Mouse (Mus musculus) 3T3-L1 (cell line): ENCODE measurements around the gene Zcchc14.
A peak's percentile ranks its signal among the peaks of the same experiment; 100 is the strongest.
"Not testable (repeated sequence)": the region's sequence is repeated elsewhere in the genome, so short reads cannot be mapped to it uniquely, and the experiment has no call there.

Source experiments
- DNase-seq: peaks from one replicate; pipeline ENCODE4 v3.0.0-alpha.2; 2015; ENCODE audit warnings: low read depth, low spot score

The Zcchc14 gene

DNA sequence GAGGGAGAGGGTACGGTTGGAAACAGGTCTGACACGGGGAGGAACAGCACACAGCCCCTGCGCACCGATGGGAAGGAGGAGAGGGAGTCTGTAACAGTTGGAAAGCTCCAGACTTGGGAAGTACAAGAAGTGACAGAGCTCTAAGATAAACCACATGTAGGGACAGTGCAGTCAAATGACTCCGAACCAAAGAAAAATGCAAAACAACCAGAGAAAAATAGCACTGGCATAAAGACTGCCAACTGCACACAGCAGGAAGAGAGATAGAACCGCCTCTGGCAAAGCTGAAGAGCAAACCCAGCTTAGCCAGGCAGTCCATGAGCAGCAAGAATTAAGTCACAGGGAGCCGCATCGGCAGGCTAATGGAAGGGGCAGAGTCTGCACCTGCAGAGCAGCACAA lies 29.7 kb downstream of the Zcchc14 start:
- DNase-seq: no peak

DNA sequence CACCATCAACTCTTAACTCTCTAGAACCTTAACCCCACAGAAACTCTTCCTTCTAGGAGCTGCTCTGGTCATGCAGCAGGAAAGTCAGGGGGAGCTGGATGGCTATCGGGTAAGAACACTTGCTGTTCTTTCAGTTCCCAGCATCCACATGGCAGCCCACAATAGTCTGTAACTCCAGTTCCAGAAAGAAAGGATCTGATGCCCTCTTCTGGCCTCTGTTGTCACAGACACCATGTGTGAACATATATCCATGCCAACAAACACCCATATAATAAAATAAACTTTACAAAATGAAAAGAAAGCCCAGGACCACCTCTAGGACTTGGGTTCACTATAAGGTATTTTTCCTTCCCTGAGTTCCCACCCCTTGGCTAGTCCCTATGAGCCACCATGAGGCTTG lies 30.8 kb downstream of the Zcchc14 start:
- DNase-seq: peak; percentile 21

DNA sequence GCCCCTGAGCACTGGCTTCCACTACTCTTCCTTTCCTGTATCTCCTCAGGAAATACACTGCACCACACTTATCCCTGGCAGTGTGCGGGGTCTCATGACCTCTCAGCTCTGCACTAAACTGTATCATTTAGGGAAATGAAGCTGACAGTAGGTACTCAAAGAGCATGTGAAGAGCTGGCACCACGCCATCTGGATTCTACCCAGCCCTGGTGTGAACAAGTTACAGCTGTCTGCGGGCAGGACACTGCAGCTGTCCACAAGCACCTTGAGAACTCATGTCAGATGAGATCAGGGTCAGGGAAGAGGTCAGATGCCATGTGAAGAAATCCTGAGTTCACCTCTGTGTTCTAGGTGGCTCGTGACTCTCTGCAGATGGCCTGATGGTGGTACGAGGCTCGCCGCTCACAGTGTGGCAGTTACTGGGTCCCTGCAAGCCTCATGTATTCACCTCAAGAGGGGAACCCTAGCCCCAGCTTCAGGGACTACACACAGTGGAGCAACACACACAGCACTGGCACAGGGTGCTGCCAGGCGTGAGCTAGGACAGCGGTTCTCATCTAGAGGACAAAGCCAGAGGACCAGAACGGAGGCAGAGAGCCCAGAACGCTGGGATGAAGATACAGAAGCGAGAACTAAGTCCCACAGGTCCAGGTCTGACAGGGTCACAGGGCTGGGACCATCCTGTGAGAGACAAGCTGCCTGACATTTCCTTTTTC lies 31.7 kb downstream of the Zcchc14 start:
- no peak for DNase-seq

DNA sequence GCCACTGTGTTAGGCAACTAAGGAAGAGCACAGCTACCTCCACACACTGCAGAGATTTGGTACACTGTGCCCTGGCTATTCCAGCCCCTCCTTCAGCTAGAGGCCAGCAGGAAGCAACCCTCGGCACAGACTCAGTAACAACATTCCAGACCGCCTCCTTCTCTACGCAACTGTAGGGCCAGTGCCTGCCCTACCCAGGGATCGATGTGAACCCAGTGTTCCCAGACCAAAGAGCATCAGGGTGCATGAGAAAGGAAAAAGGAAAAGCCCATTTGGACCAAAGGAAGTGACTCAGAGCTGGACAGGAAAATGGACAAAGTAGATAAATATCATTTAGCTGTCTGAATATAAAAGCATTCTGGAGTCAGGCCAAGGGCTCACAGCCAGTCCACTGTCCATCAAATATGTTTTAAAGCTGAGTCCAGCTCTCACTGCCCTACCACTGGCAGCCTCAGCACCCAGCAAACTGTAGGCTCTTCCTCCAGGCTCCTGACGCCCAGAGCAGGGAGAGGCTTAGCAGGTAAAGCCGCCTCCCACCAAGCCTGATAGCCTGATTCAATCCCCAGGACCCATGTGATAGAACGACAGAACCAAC lies 33.2 kb downstream of the Zcchc14 start:
- peak; percentile 63 for DNase-seq

DNA sequence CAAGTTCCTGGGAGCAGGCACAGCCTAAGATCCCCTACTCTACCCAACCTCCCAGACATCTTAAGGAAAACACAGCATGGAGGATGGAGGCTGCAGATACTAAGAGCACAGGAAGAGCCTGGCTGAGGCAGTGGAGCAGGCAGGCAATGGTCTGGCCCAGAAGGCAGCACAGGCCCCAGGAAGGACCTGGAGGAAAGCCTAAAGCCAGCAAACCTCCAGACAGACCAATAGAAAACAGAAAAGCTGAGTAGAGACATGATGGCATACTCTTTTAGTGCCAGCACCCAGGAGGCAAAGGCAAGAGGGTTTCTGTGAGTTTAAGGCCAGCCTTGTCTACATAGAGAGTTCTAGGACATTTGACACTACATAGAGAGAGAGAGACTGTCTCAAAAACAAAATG lies 39.3 kb downstream of the Zcchc14 start:
- no peak for DNase-seq

DNA sequence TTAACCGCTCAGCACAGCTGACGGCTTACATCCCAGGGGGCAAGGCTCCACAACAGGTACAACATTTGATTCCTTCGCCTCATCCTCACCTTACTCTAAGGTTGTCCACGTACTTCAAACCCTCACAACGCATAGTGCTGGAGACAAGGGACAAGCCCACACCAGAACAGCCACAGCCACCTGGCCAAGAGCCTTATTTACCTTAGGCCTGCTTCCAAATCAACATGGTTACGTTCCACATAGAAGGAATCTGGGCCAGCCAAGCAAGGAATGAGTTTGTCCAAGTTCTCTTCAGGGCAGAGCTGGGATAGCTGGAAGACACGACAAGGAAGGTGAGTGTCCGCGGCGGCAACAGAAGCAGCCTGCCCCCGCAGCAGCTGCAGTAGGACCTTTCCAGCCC lies 42.8 kb downstream of the Zcchc14 start:
- DNase-seq: no peak

DNA sequence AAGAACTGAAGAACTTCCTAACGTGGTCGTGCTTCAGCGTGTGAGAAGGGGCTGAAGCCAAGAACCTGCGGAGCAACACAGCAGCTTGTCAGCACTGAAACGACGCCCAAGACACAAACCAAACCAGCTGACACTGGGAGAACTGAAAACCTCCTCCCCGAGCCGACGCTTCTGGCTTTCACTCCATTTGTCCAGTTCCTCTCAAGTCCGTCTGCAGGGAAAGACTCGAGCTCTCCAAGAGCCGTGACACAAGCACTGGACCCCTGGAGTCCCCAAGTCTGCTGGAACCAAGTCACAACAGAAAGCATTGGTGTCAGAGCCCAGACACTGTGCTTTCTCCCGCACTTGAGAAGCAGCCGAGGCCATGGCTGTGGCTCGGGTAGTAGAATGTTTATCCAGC lies 43.5 kb downstream of the Zcchc14 start:
- no peak for DNase-seq

DNA sequence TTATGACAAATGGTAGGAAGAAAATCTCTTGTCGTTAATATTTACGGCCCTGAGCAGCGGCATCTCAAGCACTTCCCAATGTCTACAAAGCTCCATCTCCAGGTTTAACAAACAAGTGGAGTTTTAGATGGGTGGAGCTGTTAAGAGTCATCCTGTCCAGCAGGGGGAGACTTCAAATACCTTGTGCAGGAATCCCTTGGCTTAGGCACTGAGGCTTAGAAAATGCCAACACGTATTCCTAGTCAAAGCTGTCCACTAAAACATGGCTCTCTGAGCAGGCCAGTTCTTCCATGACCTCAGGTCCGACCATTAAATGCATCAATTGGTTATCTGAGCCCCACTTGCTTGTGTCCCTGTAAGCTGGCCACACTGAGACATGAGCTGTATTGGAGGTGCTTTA lies 45.0 kb downstream of the Zcchc14 start:
- DNase-seq: peak; percentile 20

DNA sequence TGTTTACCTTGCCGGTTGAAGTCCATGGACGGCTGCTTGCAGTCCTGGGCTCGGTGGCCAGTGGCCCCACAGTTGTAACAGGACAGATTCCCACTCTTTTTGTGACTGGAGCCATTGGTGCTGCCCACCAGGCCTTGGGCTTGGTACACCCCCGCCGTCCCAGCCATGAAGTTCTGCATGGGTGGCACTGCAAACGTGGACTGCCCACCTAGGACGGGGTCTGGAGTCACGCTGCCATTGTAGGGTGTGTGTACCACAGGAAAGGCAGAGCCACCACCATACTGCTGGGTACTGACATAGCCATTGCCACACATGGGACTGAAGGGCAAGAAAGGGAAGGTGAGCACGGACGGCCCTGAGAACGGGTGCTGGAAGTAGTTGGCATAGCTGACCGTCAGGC lies 48.9 kb downstream of the Zcchc14 start:
- no peak for DNase-seq

DNA sequence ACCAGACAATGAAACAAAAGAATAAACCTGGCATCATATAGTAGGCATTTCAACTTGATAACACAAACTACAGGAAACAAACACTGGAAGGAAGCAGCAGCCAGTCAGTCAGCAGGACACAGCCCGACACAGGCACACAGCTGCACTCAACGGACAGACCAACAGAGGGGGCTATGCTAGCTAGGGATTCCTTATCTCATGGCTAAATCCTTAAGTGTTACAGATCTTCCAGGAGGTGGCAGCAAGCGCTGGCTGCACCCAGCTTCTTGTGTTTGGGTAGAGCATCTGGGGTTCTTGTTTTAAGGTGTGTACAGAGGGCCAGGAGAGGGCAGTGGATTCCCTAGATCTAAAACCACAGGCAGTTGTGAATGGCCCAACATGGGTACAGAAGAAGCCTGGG lies 49.8 kb downstream of the Zcchc14 start:
- peak; percentile 87 for DNase-seq

DNA sequence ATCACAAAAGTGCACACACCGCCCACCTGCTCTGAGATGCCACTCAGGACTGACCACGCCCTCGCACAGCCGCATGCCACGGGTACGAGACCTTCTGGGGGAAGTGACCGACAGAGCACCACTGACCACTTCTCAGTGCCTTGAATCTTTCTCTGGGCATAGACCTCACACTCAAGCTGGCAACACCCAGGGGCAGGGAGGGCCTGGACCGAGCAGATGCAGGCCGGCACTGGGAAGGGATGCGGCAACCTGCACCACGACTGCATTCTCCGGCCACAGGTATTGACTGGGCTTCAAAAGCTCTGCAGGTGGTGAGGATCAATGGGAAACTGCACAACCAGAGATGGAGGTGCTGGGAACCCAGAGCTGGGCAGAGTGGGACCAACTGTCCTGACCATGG lies 50.3 kb downstream of the Zcchc14 start:
- DNase-seq: no peak

DNA sequence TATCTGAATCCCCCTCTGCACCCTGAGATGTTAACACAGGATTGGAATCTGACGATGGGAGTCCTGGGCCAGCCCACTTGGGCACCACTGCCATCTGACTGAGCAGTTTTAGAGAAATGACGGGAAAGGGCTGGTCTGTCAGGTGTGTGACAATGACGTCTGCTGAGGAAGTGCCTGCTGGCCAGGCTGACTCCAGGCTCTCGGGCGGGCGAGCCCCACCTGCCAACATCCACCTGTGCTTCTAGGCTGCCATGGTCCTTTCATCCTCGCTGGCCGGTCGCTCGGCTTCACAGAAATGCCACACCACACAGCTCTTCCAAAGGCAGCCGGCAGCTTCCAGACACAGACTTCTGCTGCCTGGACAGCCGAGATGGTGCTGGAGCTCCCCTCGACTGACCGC lies 52.9 kb downstream of the Zcchc14 start:
- no peak for DNase-seq

DNA sequence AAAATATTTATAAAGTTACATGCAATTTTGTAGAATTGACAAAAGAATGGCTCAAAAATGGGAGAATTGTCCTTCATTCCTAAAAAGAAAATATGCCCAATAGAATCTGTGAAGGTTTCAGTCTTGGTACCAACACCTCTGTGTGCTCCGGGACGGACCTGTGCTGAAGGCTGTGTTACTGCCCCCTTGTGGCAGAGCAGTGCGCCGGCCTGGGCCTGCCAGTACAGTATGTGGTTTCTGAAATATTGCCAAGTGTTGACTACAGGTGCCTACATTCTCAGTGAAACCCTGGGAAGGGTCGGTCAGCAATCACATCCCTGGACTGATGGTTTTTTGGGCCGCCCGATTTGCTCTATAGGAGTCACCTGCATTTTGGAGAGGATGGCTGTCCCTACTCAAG lies 53.8 kb downstream of the Zcchc14 start:
- DNase-seq: peak; percentile 78

DNA sequence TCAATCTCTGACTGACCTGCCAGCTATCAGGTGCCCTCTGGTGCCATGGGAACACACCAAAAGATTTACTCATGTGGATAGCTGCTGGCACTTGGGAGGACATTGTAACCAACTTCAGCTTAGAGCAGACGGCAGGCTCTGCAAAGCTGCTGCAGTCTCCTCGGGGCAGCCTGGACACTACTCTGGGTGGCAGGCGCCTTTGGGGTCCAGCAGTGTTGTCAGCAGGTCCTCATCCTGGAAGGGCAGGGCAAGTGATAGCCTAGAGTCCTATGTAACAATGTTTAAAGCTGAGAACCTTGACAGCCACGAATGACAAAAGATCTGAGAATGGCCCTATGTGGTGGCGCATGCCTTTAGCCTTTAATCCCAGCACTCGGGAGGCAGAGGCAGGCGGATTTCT lies 54.5 kb downstream of the Zcchc14 start:
- DNase-seq: no peak

DNA sequence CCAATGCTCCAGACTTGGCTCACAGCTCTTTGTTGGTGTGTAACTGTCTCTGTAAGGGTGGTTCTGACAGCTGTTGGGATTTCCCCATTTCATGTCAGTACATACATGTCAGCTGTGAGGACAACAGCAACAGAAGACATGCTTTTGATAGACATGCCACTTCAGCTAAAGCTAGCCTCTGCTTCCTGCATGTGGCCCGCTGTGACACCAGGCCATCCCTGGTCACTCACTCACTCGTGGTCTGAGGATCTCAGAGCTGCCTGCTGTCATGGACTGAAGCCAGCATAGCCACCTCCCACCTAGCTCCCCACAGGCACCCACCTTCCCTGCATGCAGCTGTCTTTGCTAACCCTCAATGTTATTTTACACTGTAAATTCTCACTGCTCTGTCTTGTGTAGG lies 55.2 kb downstream of the Zcchc14 start:
- not testable (repeated sequence) for DNase-seq

DNA sequence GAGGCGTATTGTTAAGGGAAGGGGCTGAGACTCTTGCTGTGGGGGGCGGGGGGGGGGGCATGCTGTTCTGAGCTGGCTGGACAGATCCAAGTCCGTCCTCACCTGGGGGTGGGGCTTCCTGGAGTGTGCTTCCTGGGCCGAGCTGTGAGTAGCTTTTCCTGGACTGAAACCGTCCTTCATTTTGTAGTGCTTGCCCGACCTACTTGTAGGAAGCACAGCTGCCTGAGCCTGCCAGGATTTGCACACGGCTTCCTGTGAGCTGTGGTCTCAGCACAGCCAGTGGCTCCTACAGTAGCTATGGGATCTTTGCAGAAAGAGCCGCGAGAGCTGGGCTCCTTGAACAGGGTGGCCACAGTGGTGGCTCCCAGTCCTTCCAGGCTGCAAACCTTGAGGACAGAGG lies 58.7 kb downstream of the Zcchc14 start:
- no peak for DNase-seq

DNA sequence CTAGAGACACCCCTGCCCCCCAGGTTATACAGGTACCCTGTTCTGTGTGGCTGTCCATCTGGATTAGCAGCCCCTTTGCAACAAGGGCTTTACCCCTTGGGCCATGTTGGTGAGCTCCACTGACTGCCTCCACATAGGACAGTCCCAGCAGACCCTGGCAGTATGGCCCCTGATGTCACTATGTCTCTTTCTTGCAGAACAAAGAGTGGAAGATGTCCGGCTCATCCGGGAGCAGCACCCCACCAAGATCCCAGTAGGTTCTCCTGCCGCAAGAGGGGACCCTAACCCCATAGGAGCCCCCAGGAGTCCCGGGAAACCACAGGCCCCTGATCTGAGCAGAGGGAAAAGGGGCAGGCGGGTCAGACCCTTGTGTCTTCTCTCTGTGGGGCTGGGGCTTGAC lies 59.4 kb downstream of the Zcchc14 start:
- no peak for DNase-seq

DNA sequence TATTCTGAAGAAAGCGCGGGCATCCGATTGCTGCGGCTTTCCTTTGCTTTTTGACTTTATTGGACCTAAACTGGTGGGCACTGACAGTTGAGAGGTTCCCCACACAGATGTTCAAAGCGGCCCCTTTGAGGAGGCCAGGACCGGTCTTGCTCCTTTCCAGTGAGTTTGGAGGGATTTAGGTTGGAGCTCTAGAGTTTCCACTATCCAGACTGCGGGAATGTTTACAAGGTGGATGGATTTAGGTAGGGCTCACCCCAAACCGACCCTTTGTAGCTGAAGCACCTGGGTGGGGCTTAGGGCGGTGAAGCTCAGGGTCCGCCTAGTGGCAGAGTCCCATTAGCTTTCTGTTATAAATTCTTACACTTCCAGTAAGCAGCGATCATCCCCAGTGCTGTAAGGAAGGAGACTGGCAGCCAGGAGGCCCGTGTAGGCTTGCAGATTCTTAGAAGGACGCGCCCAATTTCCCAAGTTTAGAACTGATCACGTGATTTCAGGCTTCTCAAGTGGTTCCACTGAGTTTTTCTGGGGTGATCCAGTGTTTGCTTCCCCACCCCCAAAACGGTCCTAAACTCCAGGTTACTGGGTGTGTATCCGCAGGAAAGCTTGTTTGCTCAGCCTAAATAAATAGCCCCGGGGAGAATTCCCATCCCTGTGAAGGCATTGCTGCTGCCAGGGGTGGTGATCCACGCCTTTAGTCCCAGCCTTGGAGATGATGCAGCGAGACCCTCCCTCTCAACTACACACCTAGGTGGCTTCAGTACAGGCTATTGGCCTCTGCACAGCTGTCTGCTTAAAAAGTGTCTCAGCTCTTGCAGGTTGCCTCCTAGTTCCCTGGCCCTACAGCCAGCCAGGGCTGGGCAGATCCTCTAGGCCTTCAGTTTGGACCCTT lies 61.3 kb downstream of the Zcchc14 start:
- peak; percentile 78 for DNase-seq

DNA sequence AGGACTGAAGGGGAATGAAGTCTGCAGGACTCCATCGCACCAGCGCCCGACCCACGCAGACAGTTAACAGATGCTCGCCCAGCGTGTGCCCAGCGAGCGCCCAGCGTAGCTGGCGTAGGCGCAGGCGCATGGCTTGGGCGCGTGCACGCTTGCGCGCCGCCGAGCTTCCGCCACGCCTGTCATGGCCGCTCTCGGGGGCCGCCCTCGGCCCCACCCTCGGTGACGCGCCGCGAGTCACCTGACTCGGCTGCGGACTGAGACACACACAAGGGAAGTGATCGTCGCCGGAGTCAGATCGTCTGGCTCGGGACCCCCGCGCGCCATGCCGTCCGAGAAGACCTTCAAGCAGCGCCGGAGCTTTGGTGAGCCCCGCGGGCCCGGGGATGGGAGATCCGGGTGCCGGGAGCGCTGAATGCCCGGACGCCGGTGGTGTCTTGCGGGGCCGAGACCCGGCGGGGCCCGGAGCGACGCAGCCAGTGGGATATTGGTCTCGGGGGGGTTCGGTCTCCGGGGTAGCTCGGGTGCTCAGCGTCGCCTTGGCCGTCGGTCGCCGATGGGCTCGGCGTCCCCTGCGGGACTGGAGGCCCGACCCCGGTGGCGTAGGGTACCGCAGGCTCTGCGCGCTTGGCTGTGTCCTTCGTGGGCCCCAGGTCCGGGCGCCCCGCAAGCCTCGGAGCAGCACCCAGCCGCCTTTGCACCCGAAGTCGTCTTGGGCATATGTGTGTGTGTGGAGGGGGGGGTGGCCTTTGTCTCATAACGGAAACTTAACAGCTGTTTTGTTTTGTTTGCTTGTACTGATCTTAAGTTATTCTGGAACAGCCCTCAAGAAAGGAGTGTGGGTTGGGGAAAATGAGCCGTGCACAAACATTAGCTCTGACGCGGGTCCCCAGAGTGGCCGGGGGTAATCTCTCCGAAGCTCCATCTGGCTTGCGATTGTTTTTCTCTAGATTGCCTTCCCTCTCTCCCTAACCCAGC lies 62.2 kb downstream of the Zcchc14 start, which contains the start of gene Map1lc3b:
Gene Map1lc3b, plus strand, starts transcription at position 159 of the 975 bp plus-strand sequence.
- DNase-seq: peak; percentile 80

DNA sequence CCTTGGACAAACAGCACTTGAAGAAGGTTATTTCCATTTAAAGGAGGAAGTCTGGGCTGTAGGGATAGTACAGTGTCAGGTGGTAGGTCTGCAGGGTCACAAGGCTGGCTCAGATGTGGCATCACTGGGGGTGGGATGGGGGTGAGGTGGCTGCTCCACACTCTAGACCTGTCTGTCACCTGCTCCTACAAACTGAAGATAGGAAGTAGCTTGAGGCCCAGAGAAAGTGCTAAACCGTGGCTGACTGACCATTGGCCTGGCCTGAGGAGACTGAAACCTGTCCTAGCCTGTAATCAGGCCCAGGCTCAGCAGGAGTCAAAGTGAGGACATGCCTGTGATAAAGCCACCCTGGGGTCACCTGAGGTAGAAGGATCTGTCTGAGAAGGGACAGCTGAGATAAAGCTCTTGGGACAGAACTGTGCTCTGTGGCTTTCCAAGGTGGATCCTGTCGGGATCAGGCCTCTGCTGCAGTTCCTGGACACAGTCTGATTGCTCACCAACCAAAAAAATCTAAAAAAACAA lies 63.4 kb downstream of the Zcchc14 start:
- DNase-seq: no peak

DNA sequence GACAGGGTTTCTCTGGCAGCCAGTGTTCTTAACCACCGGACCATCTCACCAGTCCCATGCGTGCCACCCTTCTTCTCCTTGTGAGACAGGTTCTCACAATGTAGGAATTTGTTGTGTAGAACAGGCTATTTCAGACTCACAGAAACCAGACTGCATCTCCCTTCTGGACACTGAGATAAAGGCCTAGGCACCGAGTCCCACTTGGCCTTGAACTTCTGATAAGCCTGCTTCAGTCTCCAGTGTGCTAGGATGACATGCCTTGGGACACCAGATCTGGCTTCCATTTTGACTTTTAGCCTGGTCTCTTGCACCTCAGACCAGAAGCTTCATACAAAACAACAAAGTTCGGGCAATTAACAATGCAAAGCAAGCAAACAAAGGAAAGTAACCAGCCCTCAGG lies 64.0 kb downstream of the Zcchc14 start:
- no peak for DNase-seq
